Mouse (Mus musculus) embryonic fibroblast, embryonic 13.5 days (primary cell): Measurements from ENCODE around the gene Rhoa. TPM values are rescaled to one million over a fixed set of nuclear protein-coding genes. Genes with fewer than 3 reads are reported as not detected.
"Not testable (repeated sequence)": the region's sequence is repeated elsewhere in the genome, so short reads cannot be mapped to it uniquely, and the experiment has no call there.

ENCODE experiments used
- H3K27ac ChIP-seq: 2 replicates; pipeline ENCODE4 v1.5.1; 2012; ENCODE audit warnings: low read length, control low read depth, inconsistent platforms; ENCODE audit not compliant: insufficient read depth
- H3K4me1 ChIP-seq: 2 replicates; pipeline ENCODE4 v1.6.1; 2011; ENCODE audit warnings: low read length; ENCODE audit not compliant: control insufficient read depth, insufficient read depth
- H3K4me3 ChIP-seq: 2 replicates; pipeline ENCODE4 v1.5.1; 2011; ENCODE audit warnings: mild to moderate bottlenecking, control low read depth, low read length; ENCODE audit not compliant: insufficient read depth
- CTCF ChIP-seq: IDR thresholded peaks from 2 replicates; pipeline ENCODE4 v1.5.1; 2011; ENCODE audit warnings: mild to moderate bottlenecking, control low read depth, low read length, moderate library complexity, borderline replicate concordance; ENCODE audit not compliant: insufficient read depth
- POLR2A ChIP-seq: IDR thresholded peaks from 2 replicates; pipeline ENCODE4 v1.6.1; 2011; ENCODE audit warnings: low read depth, mild to moderate bottlenecking, control low read depth, low read length, moderate library complexity
- polyA plus RNA-seq: library from polyadenylated mRNA; stranded (reverse); fragments of >200 nt; gene quantifications from 2 replicates; pipeline ENCODE4 v1.2.4, GENCODE M21; 2011; ENCODE audit warnings: low read depth; ENCODE audit not compliant: missing spikeins, insufficient read length

The Rhoa gene
- polyA plus RNA-seq, 1 experiment: 575 TPM

- Histone ChIP-seq H3K4me3 (no peak overlapping the region), H3K4me1 (no peaks in the 10 kb centered on the region), H3K27ac (no peak overlapping the region)
- TF ChIP-seq CTCF (no peak), POLR2A (no peak)
Measured at GRCm38 (mm10) chr9:108271941-108272340, 34.0 kb upstream of the Rhoa start.

DNA sequence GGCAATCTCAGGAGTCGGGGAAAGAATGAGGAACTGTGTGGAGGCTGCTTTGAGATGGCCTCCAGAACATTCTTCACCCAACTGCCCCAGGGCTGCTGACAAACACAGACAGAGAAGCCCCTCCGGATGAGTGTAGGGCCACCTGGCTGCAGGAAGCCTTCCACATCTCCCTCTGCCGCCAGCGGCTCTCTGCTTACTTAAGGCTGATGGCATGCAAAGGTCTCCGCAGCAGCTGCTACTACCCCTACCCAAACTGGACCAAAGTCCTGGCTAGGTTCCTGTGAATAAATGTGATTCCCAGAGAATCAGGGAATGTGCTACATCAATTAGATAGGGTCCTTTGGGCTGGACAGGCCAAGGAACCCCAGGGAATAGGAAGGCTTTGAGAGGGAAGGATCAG is 33.2 kb upstream of the Rhoa start:
- no peak overlapping the region for H3K4me3 ChIP-seq
- no peak overlapping the region for H3K27ac ChIP-seq
- TF ChIP-seq CTCF: no peak
- no peak for TF ChIP-seq POLR2A
- no peaks in the 10 kb centered on the region for H3K4me1 ChIP-seq

DNA sequence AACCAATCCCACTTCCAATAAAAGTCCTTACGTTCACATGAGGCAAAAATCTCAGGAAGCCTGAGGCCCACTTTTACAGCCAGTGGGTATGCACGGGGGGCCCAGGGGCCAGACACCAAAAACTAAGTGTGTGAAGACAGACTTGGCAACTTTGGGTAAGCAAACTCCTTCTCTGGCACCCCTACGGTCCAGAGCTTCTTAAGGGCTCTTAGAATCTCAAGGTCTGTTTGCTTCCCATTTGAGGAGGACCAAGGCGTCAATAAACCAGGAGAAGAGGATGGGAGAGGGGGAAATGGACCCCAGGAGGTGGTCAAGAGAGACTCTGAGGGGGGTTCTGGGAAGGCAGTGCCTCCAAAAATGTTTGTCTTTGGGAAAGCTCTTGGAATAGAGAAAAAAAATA is 32.4 kb upstream of the Rhoa start:
- Histone ChIP-seq H3K4me3 (no peak overlapping the region), H3K27ac (no peak overlapping the region), H3K4me1 (no peaks in the 10 kb centered on the region)
- TF ChIP-seq POLR2A (no peak), CTCF (no peak)

DNA sequence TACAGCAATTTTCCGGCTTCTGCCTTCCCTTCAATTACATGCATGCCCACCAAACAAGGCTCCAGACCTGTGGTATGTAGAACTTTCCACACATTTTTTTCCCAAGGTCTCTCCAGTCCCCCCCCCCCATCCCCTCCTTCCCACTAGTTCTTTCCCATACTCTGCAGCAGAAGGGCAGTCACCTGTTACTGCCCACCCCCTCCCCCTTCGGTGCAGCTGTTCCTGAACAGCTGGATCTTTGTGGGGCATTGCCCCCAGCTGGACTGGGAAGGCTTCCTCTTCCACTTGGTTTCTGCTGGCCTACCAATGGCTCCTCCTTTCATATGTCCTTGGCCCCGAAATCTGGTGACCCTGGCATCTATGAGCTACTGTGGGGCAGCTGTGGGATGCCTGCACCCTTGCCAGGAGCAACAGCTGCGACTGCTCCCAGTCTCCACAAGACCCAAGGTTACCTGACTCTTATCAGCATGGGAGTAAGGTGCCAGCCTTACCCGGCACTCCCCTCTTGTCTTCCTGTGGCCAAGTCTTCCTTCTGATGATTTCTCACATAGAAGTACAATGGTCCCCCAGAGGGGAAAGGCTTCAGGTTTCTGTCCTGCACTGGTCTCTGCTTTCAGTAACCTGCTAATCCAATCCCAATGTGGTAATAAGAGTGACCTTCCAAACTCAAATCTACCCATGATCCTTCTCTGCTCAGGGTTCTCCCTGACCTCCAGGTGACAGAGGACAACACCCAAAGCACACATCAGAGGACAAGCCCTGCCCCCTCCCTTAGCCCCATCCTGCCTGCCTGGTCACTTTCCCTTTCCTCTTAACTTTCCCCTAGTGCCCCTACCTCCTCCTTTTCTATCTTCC is 31.2 kb upstream of the Rhoa start:
- Histone ChIP-seq H3K4me1 (no peaks in the 10 kb centered on the region), H3K4me3 (no peak overlapping the region), H3K27ac (no peak overlapping the region)
- TF ChIP-seq POLR2A (no peak), CTCF (no peak)

- Histone ChIP-seq H3K27ac (no peak overlapping the region), H3K4me1 (no peaks in the 10 kb centered on the region), H3K4me3 (no peak overlapping the region)
- TF ChIP-seq CTCF (no peak), POLR2A (no peak)
Measured at GRCm38 (mm10) chr9:108275331-108275659, 30.6 kb upstream of the Rhoa start.

GRCm38 (mm10) chr9:108278697-108279450 is 27.1 kb upstream of the Rhoa start:
- TF ChIP-seq POLR2A (no peak), CTCF (no peak; the same call in 1 of the 2 replicates)
- H3K27ac ChIP-seq: no peak overlapping the region
- H3K4me1 ChIP-seq: no peaks in the 10 kb centered on the region
- H3K4me3 ChIP-seq: no peak overlapping the region

- Histone ChIP-seq H3K4me1 (no peaks in the 10 kb centered on the region), H3K4me3 (no peak overlapping the region), H3K27ac (peak overlapping the region; percentile 35; the same call in 1 of the 2 replicates)
- no peak for TF ChIP-seq CTCF
- peak; percentile 69 for TF ChIP-seq POLR2A
Measured at GRCm38 (mm10) chr9:108280071-108280828, 25.7 kb upstream of the Rhoa start.

DNA sequence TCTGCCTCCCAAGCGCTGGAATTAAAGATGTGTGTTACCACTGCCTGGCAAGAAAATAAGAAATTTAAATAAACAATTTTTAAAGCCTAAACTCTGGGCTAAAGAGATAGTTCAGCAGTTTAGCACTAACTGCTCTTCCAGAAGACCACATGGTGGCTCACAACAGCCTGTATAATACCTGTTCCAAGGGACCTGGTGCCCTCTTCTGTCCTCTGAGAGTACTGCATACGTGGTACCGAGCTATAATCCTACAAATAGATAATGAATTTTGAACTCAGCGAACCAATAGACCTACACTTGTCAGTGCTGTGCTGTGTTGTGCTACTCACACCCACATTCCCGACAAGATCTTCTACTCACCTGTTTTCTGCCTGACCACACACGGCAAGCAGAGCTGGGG is 21.5 kb upstream of the Rhoa start:
- H3K27ac ChIP-seq: no peak overlapping the region
- H3K4me1 ChIP-seq: no peaks in the 10 kb centered on the region
- H3K4me3 ChIP-seq: no peak overlapping the region
- TF ChIP-seq POLR2A: no peak
- peak; percentile 57; the same call in 1 of the 2 replicates for TF ChIP-seq CTCF

DNA sequence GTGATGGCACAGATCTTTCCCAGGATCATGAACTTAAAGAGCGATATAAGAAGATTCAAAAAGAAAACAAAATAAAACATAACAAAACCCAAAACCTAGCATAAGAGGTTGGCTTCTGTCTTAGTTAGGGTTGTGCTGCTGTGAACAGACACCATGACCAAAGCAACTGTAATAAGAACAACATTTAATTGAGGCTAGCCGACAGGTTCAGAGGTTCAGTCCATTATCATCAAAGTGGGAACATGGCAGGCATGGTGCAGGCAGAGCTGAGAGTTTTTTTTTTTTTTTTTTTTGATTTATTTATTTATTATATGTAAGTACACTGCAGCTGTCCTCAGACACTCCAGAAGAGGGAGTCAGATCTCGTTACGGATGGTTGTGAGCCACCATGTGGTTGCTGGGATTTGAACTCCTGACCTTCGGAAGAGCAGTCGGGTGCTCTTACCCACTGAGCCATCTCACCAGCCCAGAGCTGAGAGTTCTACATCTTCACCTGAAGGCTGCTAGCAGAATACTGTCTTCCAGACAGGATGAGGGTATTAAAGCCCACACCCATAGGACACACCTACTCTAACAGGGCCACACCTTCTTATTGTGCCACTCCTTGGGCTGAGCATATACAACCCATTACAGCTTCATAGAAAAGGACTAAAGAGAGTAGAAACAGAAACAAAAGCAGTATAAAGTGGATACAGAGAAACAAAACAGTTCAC is 18.2 kb upstream of the Rhoa start:
- not testable (repeated sequence) for H3K4me1 ChIP-seq, H3K27ac ChIP-seq, H3K4me3 ChIP-seq
